ENCODE assay signal across 25 mouse cellular contexts in the genomic region with DNA sequence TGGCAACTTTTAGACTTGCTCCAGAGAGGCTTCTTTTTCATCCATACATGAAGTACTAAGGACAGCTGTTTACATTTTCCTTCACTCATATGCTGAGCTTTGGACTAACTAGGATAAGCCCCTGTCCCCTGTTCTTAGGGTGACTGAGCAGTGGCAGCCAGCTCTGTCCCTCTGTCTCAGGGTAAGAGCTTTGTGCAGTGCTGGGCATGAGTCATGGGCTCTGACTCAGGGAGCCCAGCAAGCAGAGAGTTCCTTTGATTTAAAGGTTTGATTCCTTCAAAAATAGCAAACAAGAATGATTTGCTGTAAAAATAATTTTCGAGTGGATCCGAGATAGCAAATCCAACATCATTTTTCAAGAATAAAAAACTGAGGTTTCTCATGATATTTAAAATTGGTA.
DNase-seq lines count a peak whose midpoint lies in the region; ATAC-seq lines count a peak whose summit lies in the region.
"Had no signal": no experiment of that assay in that cellular context is flagged by ENCODE, and none has a peak within 500 bp of the region (broad histone marks: within the 10 kb centered on the region; RNA-seq: fewer than 3 reads in every experiment).

No protein-coding gene starts in this region.

- DNase-seq in heart, adult 11 months, result peak; percentile 8
- DNase-seq in heart, postnatal 25 days (ENCODE audit: low spot score), result no peak
- DNase-seq in adipocyte (ENCODE audit: low spot score), result peak; percentile 14
- DNase-seq in adrenal gland, postnatal 36 days, result peak; percentile 73 to 77
- DNase-seq in lung, postnatal 25 days (ENCODE audit: low spot score), result no peak
- DNase-seq in liver, embryonic 11.5 days (ENCODE audit: low spot score), result no peak
- no peak for DNase-seq in heart, postnatal 14 days
- DNase-seq: cerebellum, adult 18-20 months; embryo, embryonic 11 days; gastrocnemius, postnatal 14 days; heart, adult 2 months; heart, postnatal 36 days; kidney, adult 11 months; kidney, postnatal 4 days; lung, postnatal 4 days; thymus, postnatal 14 days had no signal

- WGBS in liver, embryonic 11.5 days, result 78% methylated on average over 2 of the region's 2 CpGs

- intact Hi-C loops in heart, postnatal 25 days (cut with DNase I), result no loop called here
- intact Hi-C loops in heart, postnatal 14 days (cut with DNase I), result loop anchor here (5.0 to 10.0 kb wide), 2 partner anchors 83 to 105 kb away; no protein-coding TSS in a partner anchor

- no peaks in the 10 kb centered on the region for H3K36me3 ChIP-seq in liver, embryonic 11.5 days (ENCODE audit: control insufficient read depth, insufficient read depth, low read length)
- H3K36me3 ChIP-seq: embryonic facial prominence, embryonic 13.5 days; midbrain, embryonic 15.5 days had no signal

- H3K27me3 ChIP-seq in liver, embryonic 11.5 days (replicated peaks; ENCODE audit: control insufficient read depth, insufficient read depth, low read length), result no peaks in the 10 kb centered on the region
- H3K27me3 ChIP-seq: embryonic facial prominence, embryonic 13.5 days; hindbrain, embryonic 13.5 days; kidney, embryonic 15.5 days; limb, embryonic 13.5 days; lung, embryonic 15.5 days; midbrain, embryonic 15.5 days had no signal

- no peak overlapping the region for H3K4me3 ChIP-seq in liver, embryonic 11.5 days (ENCODE audit: low read depth, low read length)
- H3K4me3 ChIP-seq: embryonic facial prominence, embryonic 13.5 days; heart, adult 2 months; heart, embryonic 13.5 days; hindbrain, embryonic 13.5 days; kidney, embryonic 15.5 days; limb, embryonic 13.5 days; lung, embryonic 15.5 days; midbrain, embryonic 15.5 days had no signal

- H3K4me2 ChIP-seq in liver, embryonic 11.5 days, result no peak overlapping the region
- H3K4me2 ChIP-seq: embryonic facial prominence, embryonic 13.5 days; heart, embryonic 13.5 days; hindbrain, embryonic 13.5 days; kidney, embryonic 15.5 days; limb, embryonic 13.5 days; lung, embryonic 15.5 days; midbrain, embryonic 15.5 days had no signal

- no peak overlapping the region for H3K27ac ChIP-seq in liver, embryonic 11.5 days (ENCODE audit: low read depth, low read length)
- H3K27ac ChIP-seq: embryonic facial prominence, embryonic 13.5 days; heart, adult 2 months; heart, embryonic 13.5 days; hindbrain, embryonic 13.5 days; kidney, embryonic 15.5 days; limb, embryonic 13.5 days; liver, embryonic 14.5 days; lung, embryonic 15.5 days; midbrain, embryonic 15.5 days had no signal

- no peaks in the 10 kb centered on the region for H3K4me1 ChIP-seq in liver, embryonic 11.5 days (replicated peaks; ENCODE audit: control insufficient read depth, insufficient read depth, low read length)

- no peak for ATAC-seq in liver, embryonic 11.5 days (replicated peaks; ENCODE audit: low FRiP score)
- ATAC-seq: forebrain, embryonic 14.5 days; midbrain, embryonic 15.5 days had no signal

- H3K9me3 ChIP-seq in liver, embryonic 11.5 days (ENCODE audit: control insufficient read depth, low read length), result no peaks in the 10 kb centered on the region
- H3K9me3 ChIP-seq: embryonic facial prominence, embryonic 13.5 days; heart, embryonic 13.5 days; hindbrain, embryonic 13.5 days; kidney, embryonic 15.5 days; limb, embryonic 13.5 days; lung, embryonic 15.5 days; midbrain, embryonic 15.5 days had no signal

- H3K9ac ChIP-seq in liver, embryonic 11.5 days (ENCODE audit: low read depth, low read length), result no peak overlapping the region
- H3K9ac ChIP-seq: embryonic facial prominence, embryonic 13.5 days; heart, embryonic 13.5 days; hindbrain, embryonic 13.5 days; kidney, embryonic 15.5 days; limb, embryonic 13.5 days; liver, embryonic 14.5 days; lung, embryonic 15.5 days; midbrain, embryonic 15.5 days had no signal

Comparison
In these comparisons a context has a peak if more than half of its experiments do, and no peak if none do; other contexts are left out.
1. DNase-seq: peak in heart, adult 11 months (single experiment), adipocyte (single experiment) and adrenal gland, postnatal 36 days (2 of 2); none in heart, postnatal 25 days (single experiment), lung, postnatal 25 days (single experiment), liver, embryonic 11.5 days (single experiment) and heart, postnatal 14 days (0 of 2).